Comparison of ENCODE assay signal across 15 mouse cellular contexts in genomic region chr4:47814030-47814429, GRCm38 (mm10).
DNase-seq lines count a peak whose midpoint lies in the region; ATAC-seq and TF ChIP-seq lines count a peak whose summit lies in the region.
"Had no signal": no experiment of that assay in that cellular context is flagged by ENCODE, and none has a peak within 500 bp of the region (broad histone marks: within the 10 kb centered on the region; RNA-seq: fewer than 3 reads in every experiment).

No protein-coding gene starts in this region.

- H3K27ac ChIP-seq in heart, postnatal 0 days (ENCODE audit: low read depth) = no peak overlapping the region
- H3K27ac ChIP-seq in limb, embryonic 14.5 days (replicated peaks; ENCODE audit: low read depth, low read length) = no peak overlapping the region
- no peak overlapping the region for H3K27ac ChIP-seq in limb, embryonic 10.5 days
- H3K27ac ChIP-seq: embryonic facial prominence, embryonic 15.5 days; hindbrain, embryonic 15.5 days; limb, embryonic 12.5 days; liver, embryonic 15.5 days had no signal

- no peak for TF ChIP-seq POLR2A in limb, embryonic 14.5 days (IDR thresholded peaks at IDR 0.05; ENCODE audit: borderline replicate concordance, extremely low read depth, insufficient read depth, insufficient read length)

- H3K9me3 ChIP-seq in heart, postnatal 0 days (replicated peaks; ENCODE audit: control insufficient read depth, low read length) = no peaks in the 10 kb centered on the region
- no peaks in the 10 kb centered on the region for H3K9me3 ChIP-seq in limb, embryonic 14.5 days (ENCODE audit: control insufficient read depth, low read length)
- no peaks in the 10 kb centered on the region for H3K9me3 ChIP-seq in limb, embryonic 10.5 days (replicated peaks)
- H3K9me3 ChIP-seq: embryonic facial prominence, embryonic 15.5 days; hindbrain, embryonic 15.5 days; limb, embryonic 12.5 days; liver, embryonic 15.5 days had no signal

- no peak overlapping the region for H3K9ac ChIP-seq in heart, postnatal 0 days (replicated peaks; ENCODE audit: low read depth, low read length)
- H3K9ac ChIP-seq in limb, embryonic 14.5 days (ENCODE audit: low read depth, low read length, severe bottlenecking) = no peak overlapping the region
- H3K9ac ChIP-seq: embryonic facial prominence, embryonic 15.5 days; hindbrain, embryonic 15.5 days; limb, embryonic 12.5 days; liver, embryonic 15.5 days had no signal

- no peak for TF ChIP-seq CTCF in heart, postnatal 0 days (IDR thresholded peaks at IDR 0.05; ENCODE audit: low read depth)

- no peak overlapping the region for H3K4me3 ChIP-seq in heart, postnatal 0 days (ENCODE audit: low read depth, low read length)
- no peak overlapping the region for H3K4me3 ChIP-seq in limb, embryonic 14.5 days (replicated peaks; ENCODE audit: low read length)
- H3K4me3 ChIP-seq in limb, embryonic 10.5 days = no peak overlapping the region
- H3K4me3 ChIP-seq: embryonic facial prominence, embryonic 15.5 days; hindbrain, embryonic 15.5 days; limb, embryonic 12.5 days; liver, embryonic 15.5 days had no signal

- no peak for DNase-seq in heart, postnatal 0 days (ENCODE audit: low spot score)
- no peak for DNase-seq in heart, adult 8-10 months (ENCODE audit: low spot score)
- peak; percentile 5 for DNase-seq in limb, embryonic 14.5 days (ENCODE audit: low spot score)
- DNase-seq in limb, embryonic 10.5 days (ENCODE audit: low spot score) = no peak
- DNase-seq in layer of hippocampus, adult 8-10 months (ENCODE audit: low spot score in 2 of 2) = peak; percentile 24 to 36
- DNase-seq in right cerebral cortex, postnatal 14 days = peak; percentile 27
- DNase-seq in ovary, adult 18-20 months (ENCODE audit: low spot score) = no peak
- DNase-seq: adrenal gland, postnatal 25 days; cerebellum, adult 9-10 months; kidney, adult 2 months; midbrain, embryonic 14.5 days had no signal

- H3K27me3 ChIP-seq in heart, postnatal 0 days (ENCODE audit: control insufficient read depth, insufficient read depth, low read length) = no peaks in the 10 kb centered on the region
- H3K27me3 ChIP-seq in limb, embryonic 14.5 days (ENCODE audit: control insufficient read depth, insufficient read depth, low read length) = no peaks in the 10 kb centered on the region
- no peaks in the 10 kb centered on the region for H3K27me3 ChIP-seq in limb, embryonic 10.5 days (ENCODE audit: low read depth, poor library complexity, severe bottlenecking)
- H3K27me3 ChIP-seq: embryonic facial prominence, embryonic 15.5 days; hindbrain, embryonic 15.5 days; limb, embryonic 12.5 days; liver, embryonic 15.5 days had no signal

- TF ChIP-seq EP300 in heart, postnatal 0 days (IDR thresholded peaks at IDR 0.05; ENCODE audit: low read depth) = no peak

- peak overlapping the region; percentile 16; the same call in 1 of the 2 replicates for H3K4me2 ChIP-seq in heart, postnatal 0 days (ENCODE audit: low read depth, low read length)
- no peak overlapping the region for H3K4me2 ChIP-seq in limb, embryonic 14.5 days (replicated peaks; ENCODE audit: low read depth, low read length, severe bottlenecking)
- H3K4me2 ChIP-seq: embryonic facial prominence, embryonic 15.5 days; hindbrain, embryonic 15.5 days; limb, embryonic 12.5 days; liver, embryonic 15.5 days had no signal

- 0 out of 2 replicates have a peak, but pooled peaks cover 4% of the 10 kb centered on the region for H3K4me1 ChIP-seq in heart, postnatal 0 days (ENCODE audit: control insufficient read depth, insufficient read depth)
- H3K4me1 ChIP-seq in limb, embryonic 14.5 days (ENCODE audit: control insufficient read depth, insufficient read depth, low read length) = no peaks in the 10 kb centered on the region
- H3K4me1 ChIP-seq in limb, embryonic 10.5 days = no peaks in the 10 kb centered on the region
- H3K4me1 ChIP-seq: embryonic facial prominence, embryonic 15.5 days; hindbrain, embryonic 15.5 days; limb, embryonic 12.5 days; liver, embryonic 15.5 days had no signal

- ATAC-seq in heart, postnatal 0 days (ENCODE audit: insufficient read depth, low read depth) = peak; percentile 24; the same call in 1 of the 2 replicates
- no peak for ATAC-seq in limb, embryonic 14.5 days (ENCODE audit: low FRiP score, low read depth)

- no peaks in the 10 kb centered on the region for H3K36me3 ChIP-seq in heart, postnatal 0 days (replicated peaks; ENCODE audit: control insufficient read depth, insufficient read depth, low read length)
- H3K36me3 ChIP-seq in limb, embryonic 14.5 days (ENCODE audit: control insufficient read depth, insufficient read depth, low read length) = no peaks in the 10 kb centered on the region
- no peaks in the 10 kb centered on the region for H3K36me3 ChIP-seq in limb, embryonic 10.5 days
- H3K36me3 ChIP-seq: embryonic facial prominence, embryonic 15.5 days; hindbrain, embryonic 15.5 days; limb, embryonic 12.5 days; liver, embryonic 15.5 days had no signal

- WGBS in heart, postnatal 0 days = 39% methylated on average over 7 of the region's 7 CpGs
- WGBS in limb, embryonic 14.5 days = 61% methylated on average over 7 of the region's 7 CpGs
- WGBS in limb, embryonic 10.5 days = 82% methylated on average over 7 of the region's 7 CpGs

Comparison
In these comparisons a context has a peak if more than half of its experiments do, and no peak if none do; other contexts are left out.
1. DNase-seq: peak in limb, embryonic 14.5 days (single experiment), layer of hippocampus, adult 8-10 months (2 of 2) and right cerebral cortex, postnatal 14 days (single experiment); none in heart, postnatal 0 days (single experiment), heart, adult 8-10 months (single experiment), limb, embryonic 10.5 days (single experiment) and ovary, adult 18-20 months (single experiment).